Mouse (Mus musculus) kidney, embryonic 15.5 days (tissue): ENCODE results near the gene Sphk1. TPM values are rescaled to one million over a fixed set of nuclear protein-coding genes. Genes with fewer than 3 reads are reported as not detected.
"Not testable (repeated sequence)": the region's sequence is repeated elsewhere in the genome, so short reads cannot be mapped to it uniquely, and the experiment has no call there.

ENCODE experiments used
- ATAC-seq: fragments of 200-750 bp; cut with Nextera tagmentation; replicated peaks from 2 replicates; pipeline ENCODE4 v1.8.0; 2017; ENCODE audit warnings: moderate TSS enrichment; ENCODE audit not compliant: low FRiP score
- H3K27ac ChIP-seq: fragments of 300-500 bp; sonication (generic); 2 replicates; pipeline ENCODE4 v1.5.1; 2015; ENCODE audit warnings: mild to moderate bottlenecking, inconsistent platforms
- H3K27me3 ChIP-seq: fragments of 300-500 bp; sonication (generic); 2 replicates; pipeline ENCODE4 v1.6.1; 2015; ENCODE audit warnings: inconsistent platforms
- H3K36me3 ChIP-seq: fragments of 300-500 bp; sonication (generic); 2 replicates; pipeline ENCODE4 v1.6.1; 2015; ENCODE audit warnings: inconsistent platforms
- H3K4me1 ChIP-seq: fragments of 300-500 bp; sonication (generic); 2 replicates; pipeline ENCODE4 v1.6.1; 2015; ENCODE audit warnings: inconsistent platforms
- H3K4me2 ChIP-seq: fragments of 300-500 bp; sonication (generic); 2 replicates; pipeline ENCODE4 v1.6.1; 2015; ENCODE audit warnings: moderate library complexity, mild to moderate bottlenecking, inconsistent platforms
- H3K4me3 ChIP-seq: fragments of 300-500 bp; sonication (generic); replicated peaks from 2 replicates; pipeline ENCODE4 v1.5.1; 2015; ENCODE audit warnings: mild to moderate bottlenecking, inconsistent platforms
- H3K9ac ChIP-seq: fragments of 300-500 bp; sonication (generic); 2 replicates; pipeline ENCODE4 v1.6.1; 2015; ENCODE audit warnings: mild to moderate bottlenecking, inconsistent platforms
- H3K9me3 ChIP-seq: fragments of 300-500 bp; sonication (generic); replicated peaks from 2 replicates; pipeline ENCODE4 v1.6.1; 2016; ENCODE audit warnings: inconsistent platforms
- WGBS: fragments of 180-500 bp; shearing (Covaris S2); methylation state at CpG from one replicate; pipeline ENCODE4 v1.1.7; 2015; ENCODE audit warnings: mixed read lengths; 5-methylcytosine and 5-hydroxymethylcytosine counted together
- polyA plus RNA-seq: library from polyadenylated mRNA; unstranded; fragments of >200 nt; fragmentation: Nextera tagmentation; extraction: Ambion mirVana; gene quantifications from 2 replicates; pipeline ENCODE4 v1.2.1, GENCODE M21; 2015

Sphk1 gene
- polyA plus RNA-seq = 4.1 and 6.3 TPM in 2 replicates

DNA sequence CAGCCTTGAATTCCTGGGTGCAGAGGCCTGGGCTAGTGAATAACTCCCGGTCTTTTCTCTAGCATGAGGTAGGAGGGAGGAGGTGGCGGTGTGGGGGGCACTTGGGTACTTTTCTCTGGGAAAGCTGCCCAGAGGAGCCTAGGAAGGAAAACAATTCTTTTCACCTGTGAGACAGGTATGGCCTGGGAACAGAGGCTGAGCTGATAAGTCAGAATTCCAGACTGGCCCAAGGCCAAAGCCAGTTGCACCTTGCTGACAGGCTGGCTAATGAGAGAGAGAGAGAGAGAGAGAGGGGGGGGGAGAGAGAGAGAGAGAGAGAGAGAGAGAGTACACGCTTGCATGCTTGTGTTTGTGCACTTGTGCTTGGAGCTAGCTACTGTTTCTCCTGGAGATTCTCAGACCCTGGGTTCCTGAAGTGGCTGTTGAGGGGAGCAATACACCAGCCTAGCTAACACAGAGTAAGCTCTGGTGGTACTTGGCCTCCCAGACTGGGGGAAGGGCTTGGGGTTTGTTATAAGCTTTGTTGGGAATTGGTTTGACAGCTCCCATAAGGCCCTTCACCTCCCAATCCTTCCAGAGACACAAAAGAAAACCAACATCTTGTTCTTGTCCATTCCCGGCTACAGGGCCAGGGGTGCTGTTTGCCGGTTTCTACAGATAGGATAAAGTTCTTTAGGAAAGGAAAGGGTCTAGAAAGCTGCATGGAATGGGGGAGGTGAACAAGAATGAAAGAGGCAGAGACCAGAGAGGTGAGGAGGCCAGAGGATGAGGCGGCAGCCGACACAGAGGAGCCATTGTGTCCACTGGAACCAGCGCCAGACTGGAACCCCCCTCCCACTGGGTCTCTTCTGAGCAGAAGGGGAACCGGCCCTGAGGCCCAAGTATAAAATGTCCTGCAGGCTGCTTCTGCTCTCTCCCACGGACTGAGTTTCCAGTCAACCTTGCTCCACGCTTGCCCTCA is at the start of gene Sphk1:
TSS of gene Sphk1 (plus strand) at position 739 of the 961 bp plus-strand sequence.
- no peaks in the 10 kb centered on the region for H3K9me3 ChIP-seq
- 31% methylated on average over 11 of the region's 11 CpGs for WGBS
- ATAC-seq = no peak
- no peak within 1 kb of the TSS for H3K27ac ChIP-seq
- no peaks in the 10 kb centered on the region for H3K36me3 ChIP-seq
- H3K4me3 ChIP-seq = peak within 1 kb of the TSS; percentile 56
- H3K4me1 ChIP-seq = peaks cover 46% of the 10 kb centered on the region
- peak within 1 kb of the TSS; percentile 57 for H3K9ac ChIP-seq
- H3K27me3 ChIP-seq = peaks cover 59% of the 10 kb centered on the region
- peak within 1 kb of the TSS; percentile 97 for H3K4me2 ChIP-seq

DNA sequence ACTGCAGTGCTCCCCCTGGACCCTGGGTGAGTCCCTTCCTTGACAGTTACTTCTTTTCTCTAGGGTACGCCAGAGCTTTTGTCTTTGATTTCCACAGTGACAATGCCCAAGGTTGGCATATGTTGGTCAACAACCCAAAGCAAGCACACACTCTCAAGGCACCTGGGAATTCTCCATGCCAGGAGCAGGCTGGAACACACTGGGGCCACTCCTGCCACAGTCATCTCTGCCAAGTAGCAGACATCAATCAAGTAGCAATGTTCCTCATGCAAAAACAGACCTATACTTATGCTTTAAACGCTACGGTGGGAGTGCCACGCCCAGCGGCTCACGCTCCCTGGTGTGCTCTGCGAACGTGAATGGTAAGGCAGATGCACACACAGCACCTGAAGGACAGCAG is 49.8 kb upstream of the Sphk1 start:
- Histone ChIP-seq H3K9me3 (no peaks in the 10 kb centered on the region), H3K27ac (no peak overlapping the region), H3K27me3 (no peaks in the 10 kb centered on the region), H3K4me3 (no peak overlapping the region), H3K4me2 (no peak overlapping the region), H3K4me1 (peaks cover 7% of the 10 kb centered on the region; the same call in 1 of the 2 replicates), H3K36me3 (peaks cover 98% of the 10 kb centered on the region), H3K9ac (no peak overlapping the region)
- WGBS = 96% methylated on average over 8 of the region's 8 CpGs
- ATAC-seq = no peak

DNA sequence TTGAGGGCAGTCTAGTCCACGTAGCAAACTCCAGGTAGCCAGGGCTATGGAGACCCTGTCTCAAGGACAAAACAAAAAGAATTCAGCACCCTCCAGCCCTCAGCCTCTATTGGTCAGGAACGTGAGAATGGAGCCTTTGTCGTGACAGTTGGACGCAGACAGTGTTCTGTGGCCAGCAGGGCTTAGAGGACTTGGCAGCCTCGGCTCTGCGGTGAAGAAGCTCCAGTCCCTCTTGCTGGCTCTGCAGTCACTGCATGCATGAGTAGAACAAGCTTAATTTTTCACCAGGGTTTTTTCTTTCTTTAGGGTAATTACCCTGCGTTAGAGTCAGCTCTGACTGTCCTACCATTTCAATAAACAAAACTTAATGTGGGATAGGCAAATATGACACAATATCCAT is 48.9 kb upstream of the Sphk1 start:
- Histone ChIP-seq H3K4me1 (peaks cover 7% of the 10 kb centered on the region; the same call in 1 of the 2 replicates), H3K4me3 (no peak overlapping the region), H3K4me2 (no peak overlapping the region), H3K36me3 (peaks cover 98% of the 10 kb centered on the region), H3K27me3 (no peaks in the 10 kb centered on the region), H3K27ac (no peak overlapping the region), H3K9ac (no peak overlapping the region), H3K9me3 (no peaks in the 10 kb centered on the region)
- 86% methylated on average over 7 of the region's 7 CpGs for WGBS
- ATAC-seq = no peak

DNA sequence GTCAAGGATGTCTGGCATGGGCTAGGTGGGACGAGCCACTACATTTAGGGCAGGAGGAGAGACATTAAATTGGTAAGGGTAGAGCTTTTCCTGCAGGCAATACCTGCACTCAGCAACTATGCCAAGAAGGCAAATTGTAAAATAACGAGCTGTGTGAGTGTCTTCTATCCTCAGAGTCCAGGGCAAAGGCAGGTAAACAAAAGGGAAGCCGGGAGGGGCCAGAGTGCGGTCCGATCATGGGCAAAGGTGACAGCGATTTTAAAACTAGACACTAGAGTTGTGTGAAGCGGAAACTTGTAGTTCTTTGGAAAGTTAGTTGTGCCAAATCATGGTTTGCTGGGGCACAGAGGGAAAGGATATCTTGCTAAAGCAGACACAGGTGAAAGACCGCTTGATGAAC is 46.5 kb upstream of the Sphk1 start:
- Histone ChIP-seq H3K9me3 (no peaks in the 10 kb centered on the region), H3K4me1 (peaks cover 16% of the 10 kb centered on the region), H3K4me3 (no peak overlapping the region), H3K27ac (0 out of 2 replicates have a peak overlapping the region, but pooled peaks have one; percentile 6), H3K4me2 (no peak overlapping the region), H3K27me3 (no peaks in the 10 kb centered on the region), H3K9ac (no peak overlapping the region), H3K36me3 (peaks cover 92% of the 10 kb centered on the region)
- ATAC-seq = no peak
- WGBS = 86% methylated on average over 8 of the region's 8 CpGs

DNA sequence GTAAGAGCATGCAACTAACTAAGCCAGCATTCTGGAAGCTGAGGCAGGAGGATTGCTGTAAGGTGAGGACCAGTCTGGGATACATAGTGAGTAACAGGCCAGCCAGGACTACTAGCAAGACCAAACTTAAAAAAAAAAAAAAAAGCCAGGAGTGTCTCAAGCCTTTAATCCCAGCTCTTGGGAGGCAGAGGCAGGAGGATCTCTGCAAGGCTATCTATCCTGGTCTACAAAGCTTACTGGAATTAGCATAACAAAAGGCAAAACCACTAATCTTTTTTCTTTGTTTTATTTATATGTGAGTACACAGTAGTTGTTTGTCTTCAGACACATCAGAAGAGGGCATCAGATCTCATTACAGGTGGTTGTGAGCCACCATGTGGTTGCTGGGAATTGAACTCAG is 42.5 kb upstream of the Sphk1 start:
- Histone ChIP-seq H3K9ac (no peak overlapping the region), H3K9me3 (no peaks in the 10 kb centered on the region), H3K4me3 (no peak overlapping the region), H3K27me3 (no peaks in the 10 kb centered on the region), H3K4me2 (no peak overlapping the region), H3K4me1 (peaks cover 25% of the 10 kb centered on the region), H3K36me3 (peaks cover 54% of the 10 kb centered on the region), H3K27ac (no peak overlapping the region)
- ATAC-seq = no peak

DNA sequence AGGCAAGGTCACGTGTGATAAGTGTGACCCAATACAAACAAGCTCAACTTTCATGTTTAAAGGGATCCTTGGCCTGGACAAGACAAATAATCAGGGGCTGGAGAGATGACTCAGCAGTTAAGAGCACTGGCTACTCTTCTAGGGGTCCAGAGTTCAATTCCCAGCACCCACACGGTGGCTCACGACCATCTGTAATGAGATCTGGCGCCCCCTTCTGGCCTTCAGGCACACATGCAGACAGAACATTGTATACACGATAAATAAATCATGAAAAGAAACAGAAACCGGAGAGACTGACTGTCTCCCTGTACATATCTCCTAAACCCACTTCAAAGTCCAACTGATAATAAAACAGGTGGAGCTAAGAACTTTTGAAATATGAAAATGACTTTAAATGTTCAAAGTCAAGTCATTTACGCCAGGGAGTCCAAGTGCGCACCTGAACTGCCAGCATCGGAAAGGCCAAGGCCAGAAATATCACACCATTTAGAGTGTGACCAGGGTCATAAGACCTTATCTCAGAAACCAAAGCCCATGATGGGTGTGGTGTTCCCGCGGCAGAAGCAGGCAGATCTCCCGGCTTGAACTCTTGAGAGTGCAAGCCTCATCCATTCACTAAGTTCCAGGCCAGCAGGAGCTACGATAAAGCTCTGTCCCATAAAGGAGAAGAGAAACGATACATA is 41.9 kb upstream of the Sphk1 start:
- ATAC-seq = no peak
- Histone ChIP-seq H3K27me3 (no peaks in the 10 kb centered on the region), H3K36me3 (peaks cover 48% of the 10 kb centered on the region), H3K9ac (peak overlapping the region; percentile 90), H3K9me3 (no peaks in the 10 kb centered on the region), H3K4me1 (peaks cover 25% of the 10 kb centered on the region), H3K27ac (0 out of 2 replicates have a peak overlapping the region, but pooled peaks have one; percentile 94), H3K4me2 (peak overlapping the region; percentile 71), H3K4me3 (peak overlapping the region; percentile 86)
- WGBS = 76% methylated on average over 14 of the region's 14 CpGs

DNA sequence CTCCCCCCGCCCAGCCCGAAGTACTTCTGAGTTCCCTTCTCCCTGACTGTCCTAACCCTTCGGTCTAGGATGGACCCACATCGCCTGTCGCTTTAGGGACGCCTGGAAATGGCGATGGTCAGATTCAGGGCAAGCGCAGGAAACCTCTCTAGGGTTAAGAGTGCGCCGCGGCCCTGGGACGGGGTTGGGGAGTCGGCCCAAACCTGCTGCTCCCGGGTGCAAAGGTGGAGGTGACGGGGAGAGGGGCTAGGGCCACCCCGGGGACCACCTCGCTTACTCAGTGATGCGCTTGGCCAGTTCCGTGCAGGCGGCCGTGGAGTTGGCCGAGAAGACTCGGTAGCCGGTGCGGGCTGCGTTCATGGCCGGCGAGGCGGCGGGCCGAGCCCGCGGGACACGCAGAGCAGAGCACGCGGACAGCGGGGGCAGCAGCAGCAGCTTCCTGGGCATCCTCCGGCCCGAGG is 40.9 kb upstream of the Sphk1 start:
- peak overlapping the region; percentile 71 for H3K4me2 ChIP-seq
- H3K36me3 ChIP-seq = peaks cover 39% of the 10 kb centered on the region
- peak overlapping the region; percentile 94 for H3K27ac ChIP-seq
- H3K9ac ChIP-seq = peak overlapping the region; percentile 90
- H3K9me3 ChIP-seq = no peaks in the 10 kb centered on the region
- H3K4me1 ChIP-seq = peaks cover 22% of the 10 kb centered on the region
- ATAC-seq = peak; percentile 59; the same call in 1 of the 2 replicates
- H3K27me3 ChIP-seq = no peaks in the 10 kb centered on the region
- 0% methylated on average over 39 of the region's 39 CpGs for WGBS
- peak overlapping the region; percentile 86 for H3K4me3 ChIP-seq

DNA sequence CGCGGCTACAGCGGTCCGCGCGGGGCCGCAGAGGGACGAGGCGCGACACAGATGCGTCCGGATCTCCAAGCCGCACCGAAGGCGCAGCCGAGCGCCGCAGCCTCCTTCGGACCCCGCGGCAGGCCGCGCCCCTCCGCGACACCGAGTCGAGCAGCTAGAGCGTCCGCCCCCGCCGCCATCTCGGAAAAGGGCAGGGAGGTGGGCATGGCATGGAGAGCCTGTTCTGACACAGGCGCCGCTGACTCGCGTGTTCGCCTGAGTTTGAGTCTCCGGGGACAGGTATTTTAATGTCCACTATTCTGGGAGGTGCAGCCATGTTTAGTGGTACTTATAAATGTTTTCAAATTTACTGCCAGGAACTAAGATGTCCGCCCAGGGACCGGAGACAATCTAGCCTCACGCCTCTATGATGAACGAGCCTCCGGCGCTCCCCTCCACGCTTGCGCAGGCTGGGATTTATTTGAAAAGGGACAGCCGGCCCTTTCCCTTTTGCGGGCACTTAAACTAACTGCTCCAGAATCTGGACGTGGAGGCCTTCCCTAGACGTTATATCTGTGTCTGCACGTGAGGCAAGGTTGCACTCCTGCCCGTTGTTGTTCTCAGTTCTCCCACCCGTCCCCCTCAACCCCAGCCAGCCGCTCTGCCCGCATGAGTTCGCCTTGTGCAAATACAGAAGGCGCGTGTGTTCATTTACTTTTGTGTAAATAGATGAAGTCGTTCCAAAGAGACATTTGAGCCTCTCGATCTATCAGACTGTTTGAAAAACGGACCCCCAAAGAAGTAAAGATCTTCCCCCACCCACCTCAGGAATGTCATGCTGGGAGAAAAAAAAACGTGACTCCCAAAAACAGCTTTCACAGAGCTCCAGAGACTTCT is 40.3 kb upstream of the Sphk1 start:
- ATAC-seq = peak; percentile 95
- Histone ChIP-seq H3K9me3 (no peaks in the 10 kb centered on the region), H3K4me3 (peak overlapping the region; percentile 86), H3K9ac (peak overlapping the region; percentile 90), H3K27me3 (no peaks in the 10 kb centered on the region), H3K36me3 (peaks cover 32% of the 10 kb centered on the region), H3K4me2 (peak overlapping the region; percentile 71), H3K4me1 (peaks cover 28% of the 10 kb centered on the region), H3K27ac (peak overlapping the region; percentile 94)
- under 1% methylated on average over 59 of the region's 62 CpGs for WGBS

DNA sequence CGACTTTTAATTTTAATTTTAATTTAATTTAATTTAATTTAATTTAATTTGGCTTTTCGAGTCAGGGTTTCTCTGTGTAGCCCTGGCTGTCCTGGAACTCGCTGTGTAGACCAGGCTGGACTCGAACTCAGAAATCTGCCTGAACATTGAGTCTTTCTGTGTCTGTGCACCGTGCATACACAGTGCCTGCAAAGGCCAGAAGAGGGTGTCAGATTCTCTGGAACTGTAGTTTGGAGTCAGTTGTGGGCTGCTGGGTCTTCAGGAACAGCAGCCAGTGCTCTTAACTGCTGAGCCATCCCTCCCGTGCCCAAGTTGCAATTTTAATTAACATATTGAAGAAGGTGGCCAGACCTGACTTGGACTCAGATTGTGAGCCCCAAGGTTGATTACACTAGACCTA is 39.4 kb upstream of the Sphk1 start:
- Histone ChIP-seq H3K9ac (no peak overlapping the region), H3K27ac (peak overlapping the region; percentile 94; the same call in 1 of the 2 replicates), H3K4me1 (peaks cover 29% of the 10 kb centered on the region), H3K4me2 (no peak overlapping the region; the same call in 1 of the 2 replicates), H3K4me3 (0 out of 2 replicates have a peak overlapping the region, but pooled peaks have one; percentile 86), H3K36me3 (peaks cover 24% of the 10 kb centered on the region), H3K27me3 (no peaks in the 10 kb centered on the region), H3K9me3 (no peaks in the 10 kb centered on the region)
- ATAC-seq = no peak
- 68% methylated on average over 6 of the region's 6 CpGs for WGBS

DNA sequence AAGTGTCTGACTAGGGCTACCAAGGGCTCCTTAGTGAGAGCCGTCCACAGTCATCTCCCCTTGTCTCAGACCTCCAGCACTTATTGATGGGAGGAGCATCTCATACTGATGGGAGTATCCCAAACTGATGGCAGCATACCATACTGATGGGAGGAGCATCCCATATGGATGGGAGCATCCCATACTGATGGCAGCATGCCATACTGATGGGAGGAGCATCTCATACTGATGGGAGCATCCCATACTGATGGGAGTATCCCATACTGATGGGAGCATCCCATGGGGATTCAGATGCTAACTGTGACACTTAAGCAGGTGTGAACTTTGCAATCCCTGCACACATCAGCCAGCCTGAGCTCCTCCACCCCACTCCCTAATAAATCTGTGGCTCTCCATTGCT is 38.2 kb upstream of the Sphk1 start:
- H3K27ac ChIP-seq, H3K27me3 ChIP-seq, H3K4me2 ChIP-seq, ATAC-seq, H3K9me3 ChIP-seq, H3K9ac ChIP-seq, H3K4me3 ChIP-seq: not testable (repeated sequence)
- Histone ChIP-seq H3K4me1 (peaks cover 29% of the 10 kb centered on the region), H3K36me3 (peaks cover 12% of the 10 kb centered on the region)
- 91% methylated on average over 1 of the region's 1 CpGs for WGBS

DNA sequence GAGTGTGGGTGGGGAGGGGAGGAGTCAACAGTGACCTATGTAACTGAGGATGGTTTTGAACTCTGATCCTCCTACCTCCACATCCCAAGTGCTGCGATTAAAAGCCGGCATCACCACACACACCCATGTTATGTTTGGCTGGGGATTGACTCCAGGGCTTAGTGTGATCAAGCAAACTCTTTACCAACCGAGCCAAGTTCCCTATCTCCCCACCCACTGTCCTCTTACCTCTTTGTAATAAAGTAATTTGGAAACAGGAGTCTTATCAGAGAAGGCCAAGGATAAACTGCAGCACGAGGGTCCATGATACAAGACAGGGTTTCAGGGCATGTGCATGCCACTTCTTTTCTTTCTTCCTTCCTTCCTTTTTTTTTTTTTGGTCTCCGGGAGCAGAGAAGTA is 37.5 kb upstream of the Sphk1 start:
- H3K36me3 ChIP-seq = peaks cover 5% of the 10 kb centered on the region; the same call in 1 of the 2 replicates
- H3K9ac ChIP-seq = no peak overlapping the region
- 76% methylated on average over 5 of the region's 5 CpGs for WGBS
- no peak overlapping the region for H3K4me3 ChIP-seq
- no peak overlapping the region for H3K4me2 ChIP-seq
- H3K27ac ChIP-seq = no peak overlapping the region
- H3K4me1 ChIP-seq = peaks cover 27% of the 10 kb centered on the region
- H3K9me3 ChIP-seq = 0 out of 2 replicates have a peak, but pooled peaks cover 3% of the 10 kb centered on the region
- H3K27me3 ChIP-seq = no peaks in the 10 kb centered on the region
- ATAC-seq = no peak
